Mouse (Mus musculus): ENCODE results near the gene Cd151. TPM values are rescaled to one million over a fixed set of nuclear protein-coding genes. Genes with fewer than 3 reads are reported as not detected.
A peak's percentile ranks its signal among the peaks of the same experiment; 100 is the strongest.

Cd151 gene
- total RNA-seq, 2 experiments from 2014 or later, result 30.7 to 31.4 TPM

DNA sequence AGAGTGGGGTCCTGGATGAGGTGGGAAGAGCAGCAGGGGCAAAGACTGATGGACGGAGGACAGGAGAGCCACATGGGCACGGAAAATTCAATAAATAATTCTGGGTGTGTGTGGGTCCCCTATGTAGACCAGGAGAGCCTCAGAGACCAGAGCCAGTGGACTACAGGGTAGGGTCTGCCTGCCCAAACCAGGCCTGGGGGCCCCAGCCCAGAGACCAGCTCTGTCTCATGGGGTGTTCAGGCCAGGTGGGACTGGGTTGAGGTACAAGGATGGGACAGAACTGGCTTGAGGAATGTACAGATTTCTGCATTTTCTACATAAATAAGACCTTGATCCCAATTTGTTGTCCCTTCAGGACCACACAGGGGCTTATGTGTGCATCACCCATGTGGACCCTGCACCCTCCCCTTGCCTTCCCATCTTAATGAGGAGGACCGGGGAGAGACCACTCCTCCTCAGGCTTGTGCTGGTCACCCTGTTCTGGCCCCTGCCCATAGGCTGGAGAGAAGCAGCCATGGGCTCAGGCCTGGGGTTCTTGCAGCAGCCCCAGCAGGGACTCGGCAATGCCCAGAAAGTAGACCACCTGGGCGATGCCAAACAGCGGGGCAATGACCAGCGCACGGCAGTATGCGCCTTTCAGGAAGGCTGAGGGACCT is 36.5 kb upstream of the Cd151 start:
- H3K27ac ChIP-seq, result no peak overlapping the region
- DNase-seq (ENCODE audit: extremely low spot score in 1 of 2, low spot score in 2 of 2), result no peak
- intact Hi-C loops (cut with DNase I), result no loop called here
- no peak overlapping the region for H3K4me3 ChIP-seq
- no peak for TF ChIP-seq CTCF (IDR thresholded peaks at IDR 0.05)

DNA sequence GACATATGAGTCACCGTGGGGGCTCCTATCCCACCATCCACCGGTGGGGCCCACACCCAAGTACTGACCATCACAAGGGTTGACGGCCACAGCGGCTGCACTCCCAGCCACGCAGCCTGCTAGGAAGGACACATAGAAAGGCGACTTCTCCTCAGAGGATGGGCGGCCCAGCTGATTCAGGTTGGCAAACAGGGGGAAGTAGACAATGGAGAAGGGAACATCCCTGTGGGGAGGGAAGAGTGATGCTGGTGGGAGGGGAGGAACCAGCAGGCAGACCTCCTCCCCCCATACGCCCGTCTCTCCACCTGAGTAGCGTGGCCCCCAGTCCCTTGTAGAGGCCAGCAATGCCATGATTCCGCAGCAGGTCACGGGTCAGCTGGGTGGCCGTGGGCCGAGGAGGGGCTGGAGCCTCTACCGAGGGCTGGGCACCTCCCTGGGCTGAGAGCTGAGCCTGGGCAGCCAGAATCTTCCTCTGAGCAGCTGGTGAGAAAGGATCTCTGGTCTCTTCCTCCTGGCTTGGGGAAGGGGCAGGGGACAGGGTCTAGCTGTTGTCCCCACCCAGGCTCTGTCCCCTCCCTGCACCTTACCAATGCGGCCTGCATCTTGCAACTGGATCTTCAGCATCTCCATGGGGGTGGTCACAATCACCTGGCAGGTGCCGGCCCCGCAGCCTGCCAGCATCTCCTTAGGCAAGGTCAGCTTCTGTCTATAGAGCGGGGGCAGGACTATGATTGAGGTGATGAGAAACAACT is 35.6 kb upstream of the Cd151 start:
- no peak for TF ChIP-seq CTCF (IDR thresholded peaks at IDR 0.05)
- intact Hi-C loops (cut with DNase I), result no loop called here
- no peak for DNase-seq (ENCODE audit: extremely low spot score in 1 of 2, low spot score in 2 of 2)
- H3K27ac ChIP-seq, result no peak overlapping the region
- no peak overlapping the region for H3K4me3 ChIP-seq

DNA sequence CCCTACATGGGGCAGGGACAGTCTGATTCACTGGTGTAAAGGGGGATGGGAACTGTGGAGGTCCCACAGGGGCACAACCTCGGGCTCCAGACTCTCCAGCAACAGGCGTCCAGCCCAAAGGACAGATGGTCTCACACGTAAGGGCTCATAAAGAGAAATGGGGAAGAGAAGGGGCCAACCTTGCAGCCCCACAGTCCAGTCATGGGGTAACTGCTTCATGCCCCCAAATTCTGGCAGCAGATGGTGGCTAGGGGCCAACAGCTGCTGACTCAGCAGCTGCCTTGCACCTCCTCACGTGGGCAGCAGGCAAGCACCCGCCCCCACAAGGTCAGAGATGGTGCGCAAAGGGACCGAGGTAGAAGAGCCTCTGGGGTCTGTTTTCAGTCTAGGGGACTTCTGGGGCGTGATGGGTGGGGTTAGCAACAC is 35.0 kb upstream of the Cd151 start:
- intact Hi-C loops (cut with DNase I), result no loop called here
- no peak for DNase-seq (ENCODE audit: extremely low spot score in 1 of 2, low spot score in 2 of 2)
- TF ChIP-seq CTCF (IDR thresholded peaks at IDR 0.05), result no peak
- peak overlapping the region; percentile 59; the same call in 1 of the 2 replicates for H3K27ac ChIP-seq
- no peak overlapping the region; the same call in 1 of the 2 replicates for H3K4me3 ChIP-seq

DNA sequence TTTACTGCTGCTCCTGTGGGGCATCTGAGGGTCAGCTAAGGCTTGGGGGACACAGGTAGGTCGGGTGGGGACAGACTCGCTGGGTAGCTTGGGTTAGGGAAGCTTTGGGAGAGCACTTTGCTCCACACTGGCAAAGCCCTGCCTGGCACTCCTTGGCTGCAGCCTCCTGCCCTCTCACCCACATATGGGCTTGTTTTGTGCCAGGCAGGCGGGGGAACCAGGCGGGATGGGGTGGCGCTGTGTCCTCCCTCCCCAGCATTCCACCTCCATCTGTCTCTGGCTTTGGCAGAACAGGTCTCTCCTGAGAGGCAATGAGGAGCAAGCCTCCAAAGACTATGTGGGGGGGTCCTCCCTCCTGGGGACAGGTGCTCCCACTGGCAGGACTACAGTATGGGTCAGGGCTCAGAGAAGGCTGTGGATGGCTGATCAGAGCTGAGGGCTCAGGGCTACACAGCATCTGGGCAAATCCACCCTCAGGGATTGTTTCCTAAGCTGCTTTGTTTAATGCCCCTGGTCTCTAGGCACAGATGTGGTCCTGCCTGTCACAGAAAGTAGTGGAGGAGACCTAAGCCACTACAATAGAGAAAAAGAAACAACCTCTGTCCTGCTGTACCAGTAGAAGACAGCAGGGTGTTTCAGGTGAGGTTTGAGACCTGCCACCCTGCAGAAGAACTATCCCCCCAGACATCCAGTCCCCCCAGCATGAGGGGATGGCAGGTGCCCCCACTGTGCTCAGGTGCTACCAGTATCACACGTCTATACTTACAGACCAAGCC is 34.3 kb upstream of the Cd151 start:
- intact Hi-C loops (cut with DNase I), result no loop called here
- no peak; the same call in 1 of the 2 replicates for TF ChIP-seq CTCF (IDR thresholded peaks at IDR 0.05)
- DNase-seq (ENCODE audit: extremely low spot score in 1 of 2, low spot score in 2 of 2), result no peak
- Histone ChIP-seq H3K27ac (peak overlapping the region; percentile 87), H3K4me3 (peak overlapping the region; percentile 62)

DNA sequence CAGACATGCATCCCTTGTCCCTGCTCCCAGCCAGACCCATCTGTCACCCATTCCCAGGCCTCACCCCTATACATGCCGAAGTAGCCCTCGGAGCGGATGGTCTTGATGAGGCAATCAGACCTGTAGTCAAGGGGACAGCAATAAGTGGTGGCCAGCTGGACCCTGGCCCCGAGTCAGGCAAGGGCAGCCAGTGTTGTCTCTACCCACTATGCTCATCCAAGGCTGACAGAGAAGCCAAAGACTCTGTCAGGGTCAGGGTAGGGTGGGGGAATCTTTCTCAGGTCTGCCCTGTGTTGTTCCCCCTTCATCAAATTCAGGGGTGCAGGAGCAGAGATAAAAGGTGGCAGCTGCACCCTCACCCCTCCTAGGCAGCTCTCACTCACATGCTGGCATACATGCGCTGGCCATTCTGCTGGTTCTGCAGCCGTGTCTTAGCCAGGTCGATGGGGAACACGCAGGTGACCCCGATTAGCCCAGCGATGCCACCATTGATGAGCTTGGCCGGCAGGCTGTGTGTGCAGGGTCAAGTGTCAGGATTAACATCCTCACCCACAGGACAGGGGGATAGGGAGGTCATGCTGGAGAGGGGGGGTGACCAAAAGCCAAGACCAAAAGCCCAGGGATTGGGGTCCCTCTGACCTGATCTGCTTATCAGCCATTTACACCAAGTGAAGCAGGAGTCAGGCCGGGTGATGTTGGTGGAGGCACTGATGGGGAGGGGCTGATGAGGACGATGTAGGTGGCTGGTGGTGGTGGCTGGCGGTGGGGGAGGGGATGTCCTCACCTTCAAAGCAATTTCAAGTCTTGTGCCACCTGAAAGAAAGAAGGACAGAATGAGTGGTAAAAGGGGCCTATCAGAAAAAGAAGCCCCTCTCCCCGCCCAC is 33.4 kb upstream of the Cd151 start:
- DNase-seq (ENCODE audit: extremely low spot score in 1 of 2, low spot score in 2 of 2), result no peak
- Histone ChIP-seq H3K4me3 (peak overlapping the region; percentile 62), H3K27ac (peak overlapping the region; percentile 87)
- intact Hi-C loops (cut with DNase I), result no loop called here
- TF ChIP-seq CTCF (IDR thresholded peaks at IDR 0.05), result no peak

DNA sequence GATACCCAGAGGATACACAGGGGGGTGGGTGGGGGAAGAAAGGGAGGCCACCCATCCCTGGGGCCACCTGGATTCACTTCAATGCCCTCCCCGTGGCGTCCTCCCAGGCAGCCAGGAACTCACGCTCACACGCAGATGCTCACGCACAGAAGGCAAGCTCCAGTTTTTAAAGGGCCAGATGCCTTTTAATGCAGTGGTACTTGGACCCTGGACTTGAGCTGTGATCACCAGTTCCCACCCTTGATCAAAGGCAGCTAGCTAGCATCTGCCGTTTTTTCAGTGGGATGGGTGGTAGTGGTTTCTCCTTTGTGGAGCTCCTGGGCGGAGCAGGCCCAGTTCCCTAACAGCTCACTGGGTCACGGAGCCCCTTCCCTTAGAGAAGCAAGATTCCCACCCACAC is 32.7 kb upstream of the Cd151 start:
- H3K27ac ChIP-seq, result peak overlapping the region; percentile 87
- H3K4me3 ChIP-seq, result peak overlapping the region; percentile 62
- peak; percentile 59 to 63 for DNase-seq (ENCODE audit: extremely low spot score in 1 of 2, low spot score in 2 of 2)
- intact Hi-C loops (cut with DNase I), result no loop called here
- no peak for TF ChIP-seq CTCF (IDR thresholded peaks at IDR 0.05)

DNA sequence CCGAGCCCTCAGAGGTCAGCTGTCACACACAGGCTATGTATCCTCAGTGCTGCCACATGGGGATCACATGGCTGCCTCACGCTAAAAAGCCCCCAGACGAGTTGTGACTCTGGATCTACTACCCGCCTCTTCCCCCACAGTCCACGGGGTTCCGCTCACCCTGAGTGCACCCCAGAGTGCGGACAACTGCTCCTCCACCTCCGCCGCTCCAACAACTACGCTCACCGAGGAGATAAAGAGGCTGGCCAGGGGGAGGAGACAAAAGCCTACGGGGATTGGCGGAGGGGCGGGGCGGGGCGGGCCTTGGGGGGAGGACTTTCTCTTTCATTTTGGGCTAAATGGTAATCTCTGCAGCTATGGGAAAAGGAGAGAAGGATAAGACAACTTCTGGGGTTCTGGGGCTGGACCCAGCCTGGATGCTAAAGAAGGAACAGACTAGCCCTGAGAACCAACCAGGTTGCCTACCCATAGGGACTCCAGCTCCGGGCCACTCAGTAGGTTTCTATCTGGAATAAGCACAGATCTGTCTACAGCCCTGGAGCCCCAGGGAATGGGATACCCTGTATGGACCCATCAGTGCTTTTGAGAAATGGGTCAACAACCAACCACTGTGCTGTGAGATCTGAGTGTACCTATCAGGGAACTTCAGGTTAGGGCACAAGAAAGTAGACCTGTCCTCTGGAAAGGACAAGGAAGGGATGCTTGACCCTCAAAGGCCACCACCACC is 31.9 kb upstream of the Cd151 start:
- Histone ChIP-seq H3K4me3 (peak overlapping the region; percentile 62), H3K27ac (peak overlapping the region; percentile 87)
- intact Hi-C loops (cut with DNase I), result no loop called here
- peak in 1 of 2 experiments; percentile 64 for DNase-seq (ENCODE audit: extremely low spot score in 1 of 2, low spot score in 2 of 2)
- no peak for TF ChIP-seq CTCF (IDR thresholded peaks at IDR 0.05)

DNA sequence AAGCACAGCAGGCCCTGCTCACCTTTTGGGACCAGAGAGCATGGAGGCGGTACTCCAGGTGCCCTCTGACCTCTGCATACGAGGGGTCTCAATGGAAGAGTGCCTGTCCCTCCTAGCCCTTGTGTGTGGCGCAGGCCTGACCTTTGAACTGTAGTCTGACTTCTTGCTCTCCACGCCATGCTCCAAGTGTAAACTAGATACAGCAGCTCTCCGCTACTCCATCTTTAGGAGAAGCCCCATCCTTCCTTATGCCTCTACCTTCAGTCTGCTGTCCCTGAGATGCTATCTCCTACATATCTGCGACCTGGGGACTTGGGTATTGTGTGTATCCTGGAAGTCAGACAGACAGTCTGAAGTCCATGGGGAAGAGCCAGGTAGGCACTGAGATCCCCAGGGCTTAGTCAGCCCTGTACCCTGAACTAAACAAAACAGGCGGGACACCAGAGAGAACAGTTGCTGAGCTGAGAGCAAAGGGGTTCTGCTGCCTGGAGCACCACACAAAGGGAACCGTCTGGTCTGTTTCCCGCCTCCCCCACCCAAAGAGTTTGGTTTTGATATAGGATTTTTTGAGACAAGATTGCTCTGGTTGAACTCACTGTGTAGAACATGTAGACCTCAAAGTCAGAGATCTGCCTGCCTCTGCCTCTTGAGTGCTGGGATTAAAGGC is 31.2 kb upstream of the Cd151 start:
- H3K27ac ChIP-seq, result peak overlapping the region; percentile 94
- no peak for TF ChIP-seq CTCF (IDR thresholded peaks at IDR 0.05)
- no peak for DNase-seq (ENCODE audit: extremely low spot score in 1 of 2, low spot score in 2 of 2)
- peak overlapping the region; percentile 62 for H3K4me3 ChIP-seq
- intact Hi-C loops (cut with DNase I), result no loop called here

DNA sequence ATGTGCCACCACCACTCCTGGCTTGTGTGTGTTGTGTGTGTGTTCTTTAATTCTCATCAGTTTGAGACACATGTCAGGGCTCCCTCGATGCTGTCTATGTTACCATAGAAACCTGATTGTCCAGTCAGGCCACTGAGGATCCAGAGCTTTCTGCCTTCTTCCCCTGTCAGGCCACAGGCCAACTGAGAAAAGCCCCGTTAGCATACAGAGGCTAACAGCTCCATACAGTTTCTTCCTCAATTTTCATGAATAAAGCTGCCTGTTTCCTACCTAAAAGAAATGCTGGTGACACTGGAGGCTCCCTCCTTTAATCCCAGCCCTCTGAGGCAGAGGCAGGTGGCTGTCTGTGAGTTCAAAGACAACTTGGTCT is 30.7 kb upstream of the Cd151 start:
- H3K27ac ChIP-seq, result peak overlapping the region; percentile 94

More for the DNA sequence above, 30.7 kb upstream of the Cd151 start:
- H3K4me3 ChIP-seq, result peak overlapping the region; percentile 81
- no peak for TF ChIP-seq CTCF (IDR thresholded peaks at IDR 0.05)
- intact Hi-C loops (cut with DNase I), result no loop called here
- no peak for DNase-seq (ENCODE audit: extremely low spot score in 1 of 2, low spot score in 2 of 2)
